14 mouse cellular contexts compared by ENCODE assay signal in genomic region chr5:9338756-9339510, GRCm38 (mm10).
DNase-seq lines count a peak whose midpoint lies in the region; ATAC-seq and TF ChIP-seq lines count a peak whose summit lies in the region.
"Had no signal": no experiment of that assay in that cellular context is flagged by ENCODE, and none has a peak within 500 bp of the region (broad histone marks: within the 10 kb centered on the region; RNA-seq: fewer than 3 reads in every experiment).

No protein-coding gene starts in this region.

- H3K4me2 ChIP-seq in forebrain, embryonic 13.5 days, result peak overlapping the region; percentile 21
- H3K4me2 ChIP-seq in hindbrain, postnatal 0 days (ENCODE audit: low read depth, low read length), result no peak overlapping the region
- H3K4me2 ChIP-seq: liver, embryonic 11.5 days had no signal

- H3K4me1 ChIP-seq in forebrain, embryonic 13.5 days, result peaks cover 16% of the 10 kb centered on the region
- no peaks in the 10 kb centered on the region; the same call in 1 of the 2 replicates for H3K4me1 ChIP-seq in hindbrain, postnatal 0 days (ENCODE audit: insufficient read depth, low read length)

- H3K9me3 ChIP-seq in forebrain, embryonic 13.5 days (replicated peaks), result no peaks in the 10 kb centered on the region
- H3K9me3 ChIP-seq in hindbrain, postnatal 0 days (ENCODE audit: low read length), result no peaks in the 10 kb centered on the region

- ATAC-seq in forebrain, embryonic 13.5 days, result peak; percentile 87
- ATAC-seq in hindbrain, postnatal 0 days, result peak; percentile 90
- ATAC-seq: activated CD4-positive, CD25-positive, alpha-beta regulatory T cell, adult 4 months had no signal

- intact Hi-C loops in left cerebral cortex, postnatal 4 days (cut with DNase I), result no loop called here

- no peak for TF ChIP-seq CTCF in hindbrain, postnatal 0 days (IDR thresholded peaks at IDR 0.05; ENCODE audit: low read depth)

- H3K27ac ChIP-seq in forebrain, embryonic 13.5 days, result peak overlapping the region; percentile 73
- H3K27ac ChIP-seq in hindbrain, postnatal 0 days, result peak overlapping the region; percentile 76
- H3K27ac ChIP-seq: kidney, postnatal 0 days had no signal

- no peak overlapping the region for H3K4me3 ChIP-seq in forebrain, embryonic 13.5 days
- H3K4me3 ChIP-seq in hindbrain, postnatal 0 days (ENCODE audit: low read length), result no peak overlapping the region
- H3K4me3 ChIP-seq: myocyte had no signal

- no peaks in the 10 kb centered on the region for H3K27me3 ChIP-seq in forebrain, embryonic 13.5 days
- no peaks in the 10 kb centered on the region for H3K27me3 ChIP-seq in hindbrain, postnatal 0 days (ENCODE audit: insufficient read depth, low read length)

- peak; percentile 13 for DNase-seq in left cerebral cortex, postnatal 4 days
- DNase-seq in left cerebral cortex, adult 11 months (ENCODE audit: low spot score), result no peak
- peak; percentile 62 for DNase-seq in hindbrain, postnatal 0 days (ENCODE audit: low spot score)
- DNase-seq in retina, embryonic 14.5 days (ENCODE audit: low spot score), result peak; percentile 68
- no peak for DNase-seq in gastrocnemius, adult 8-10 months (ENCODE audit: low spot score in 2 of 2)
- no peak for DNase-seq in adrenal gland, adult (ENCODE audit: inconsistent age in 2 of 2, low spot score in 1 of 2)
- no peak for DNase-seq in heart, adult 18-20 months
- DNase-seq: heart, postnatal 10 days; lung, postnatal 10 days had no signal

- H3K36me3 ChIP-seq in forebrain, embryonic 13.5 days (ENCODE audit: poor library complexity, severe bottlenecking), result no peaks in the 10 kb centered on the region
- no peaks in the 10 kb centered on the region for H3K36me3 ChIP-seq in hindbrain, postnatal 0 days (ENCODE audit: insufficient read depth, low read length)

- WGBS in forebrain, embryonic 13.5 days, result 19% methylated on average over 7 of the region's 7 CpGs
- 34% methylated on average over 7 of the region's 7 CpGs for WGBS in hindbrain, postnatal 0 days

- no peak overlapping the region for H3K9ac ChIP-seq in forebrain, embryonic 13.5 days
- H3K9ac ChIP-seq in hindbrain, postnatal 0 days (replicated peaks; ENCODE audit: low read length), result peak overlapping the region; percentile 46; the same call in 1 of the 2 replicates

Comparison
In these comparisons a context has a peak if more than half of its experiments do, and no peak if none do; other contexts are left out.
1. DNase-seq: peak in left cerebral cortex, postnatal 4 days (single experiment), hindbrain, postnatal 0 days (single experiment) and retina, embryonic 14.5 days (single experiment); none in left cerebral cortex, adult 11 months (single experiment), gastrocnemius, adult 8-10 months (0 of 2), adrenal gland, adult (0 of 2) and heart, adult 18-20 months (0 of 2).